8 mouse cellular contexts compared by ENCODE assay signal in genomic region chr2:155308936-155309592, GRCm38 (mm10). TPM values are rescaled to one million over a fixed set of nuclear protein-coding genes. Genes with fewer than 3 reads are reported as not detected.
DNase-seq lines count a peak whose midpoint lies in the region; ATAC-seq and TF ChIP-seq lines count a peak whose summit lies in the region.

No protein-coding gene starts in this region.

- WGBS in midbrain, embryonic 10.5 days, result 59% methylated on average over 3 of the region's 3 CpGs
- WGBS in midbrain, embryonic 16.5 days, result 28% methylated on average over 3 of the region's 3 CpGs
- WGBS in kidney, embryonic 16.5 days, result 43% methylated on average over 3 of the region's 3 CpGs
- 38% methylated on average over 3 of the region's 3 CpGs for WGBS in midbrain, postnatal 0 days

- H3K36me3 ChIP-seq in midbrain, embryonic 10.5 days, result peaks cover 41% of the 10 kb centered on the region
- peaks cover 11% of the 10 kb centered on the region; the same call in 1 of the 2 replicates for H3K36me3 ChIP-seq in midbrain, embryonic 16.5 days (ENCODE audit: control insufficient read depth, insufficient read depth, low read length)
- peaks cover 13% of the 10 kb centered on the region; the same call in 1 of the 2 replicates for H3K36me3 ChIP-seq in kidney, embryonic 16.5 days (ENCODE audit: insufficient read depth, low read length)
- peaks cover 27% of the 10 kb centered on the region for H3K36me3 ChIP-seq in midbrain, postnatal 0 days (ENCODE audit: insufficient read depth, low read length)

- TF ChIP-seq CTCF in brain, embryonic 14.5 days (IDR thresholded peaks at IDR 0.05; ENCODE audit: borderline replicate concordance, extremely low read depth, insufficient read depth, insufficient read length), result peak; percentile 43; the same call in 1 of the 2 replicates
- peak; percentile 47; the same call in 1 of the 2 replicates for TF ChIP-seq CTCF in midbrain, postnatal 0 days (IDR thresholded peaks at IDR 0.05)

- no peaks in the 10 kb centered on the region for H3K9me3 ChIP-seq in midbrain, embryonic 10.5 days (replicated peaks)
- H3K9me3 ChIP-seq in midbrain, embryonic 16.5 days (replicated peaks; ENCODE audit: control insufficient read depth, low read length, poor library complexity, severe bottlenecking), result no peaks in the 10 kb centered on the region
- H3K9me3 ChIP-seq in kidney, embryonic 16.5 days (ENCODE audit: low read length), result no peaks in the 10 kb centered on the region
- no peaks in the 10 kb centered on the region for H3K9me3 ChIP-seq in midbrain, postnatal 0 days (ENCODE audit: low read length)

- H3K4me2 ChIP-seq in midbrain, embryonic 16.5 days (ENCODE audit: low read length), result no peak overlapping the region
- H3K4me2 ChIP-seq in kidney, embryonic 16.5 days (replicated peaks; ENCODE audit: low read depth, low read length), result no peak overlapping the region
- no peak overlapping the region for H3K4me2 ChIP-seq in midbrain, postnatal 0 days (ENCODE audit: low read depth, low read length, poor library complexity, severe bottlenecking)

- H3K27me3 ChIP-seq in midbrain, embryonic 10.5 days (ENCODE audit: low read depth, poor library complexity, severe bottlenecking), result no peaks in the 10 kb centered on the region
- no peaks in the 10 kb centered on the region for H3K27me3 ChIP-seq in midbrain, embryonic 16.5 days (ENCODE audit: control insufficient read depth, insufficient read depth, low read depth, low read length)
- H3K27me3 ChIP-seq in kidney, embryonic 16.5 days (ENCODE audit: insufficient read depth, low read length), result no peaks in the 10 kb centered on the region
- H3K27me3 ChIP-seq in midbrain, postnatal 0 days (ENCODE audit: insufficient read depth, low read length), result no peaks in the 10 kb centered on the region

- TF ChIP-seq POLR2A in brain, embryonic 14.5 days (IDR thresholded peaks at IDR 0.05; ENCODE audit: borderline replicate concordance, extremely low read depth, insufficient read depth, insufficient read length, poor library complexity, severe bottlenecking), result no peak

- DNase-seq in midbrain, embryonic 10.5 days (ENCODE audit: low spot score), result peak; percentile 18
- DNase-seq in brain, embryonic 14.5 days (ENCODE audit: low read depth), result peak; percentile 51
- peak; percentile 63 for DNase-seq in gastrocnemius, postnatal 25 days
- peak; percentile 63 for DNase-seq in midbrain, postnatal 0 days (ENCODE audit: low spot score)
- no peak for DNase-seq in cerebellum, postnatal 25 days

- H3K9ac ChIP-seq in midbrain, embryonic 16.5 days (ENCODE audit: low read depth, low read length), result no peak overlapping the region
- no peak overlapping the region for H3K9ac ChIP-seq in kidney, embryonic 16.5 days (replicated peaks; ENCODE audit: low read length)
- no peak overlapping the region for H3K9ac ChIP-seq in midbrain, postnatal 0 days (replicated peaks; ENCODE audit: low read length, poor library complexity, severe bottlenecking)

- peaks cover 15% of the 10 kb centered on the region for H3K4me1 ChIP-seq in midbrain, embryonic 10.5 days
- no peaks in the 10 kb centered on the region for H3K4me1 ChIP-seq in midbrain, embryonic 16.5 days (ENCODE audit: control insufficient read depth, insufficient read depth, low read length)
- no peaks in the 10 kb centered on the region for H3K4me1 ChIP-seq in kidney, embryonic 16.5 days (ENCODE audit: insufficient read depth, low read length)
- H3K4me1 ChIP-seq in midbrain, postnatal 0 days (ENCODE audit: insufficient read depth, low read length), result no peaks in the 10 kb centered on the region

- no peak for ATAC-seq in midbrain, embryonic 16.5 days
- ATAC-seq in kidney, embryonic 16.5 days (ENCODE audit: low FRiP score, low TSS enrichment), result peak; percentile 49; the same call in 1 of the 2 replicates
- ATAC-seq in midbrain, postnatal 0 days (ENCODE audit: low FRiP score), result no peak
- no peak for ATAC-seq in monocyte, adult 5-6 weeks (replicated peaks; ENCODE audit: insufficient number of reproducible peaks, low FRiP score, low TSS enrichment, poor library complexity, severe bottlenecking)

- H3K27ac ChIP-seq in midbrain, embryonic 10.5 days (replicated peaks), result peak overlapping the region; percentile 69
- no peak overlapping the region for H3K27ac ChIP-seq in midbrain, embryonic 16.5 days (ENCODE audit: low read length)
- H3K27ac ChIP-seq in kidney, embryonic 16.5 days (ENCODE audit: low read length), result 0 out of 2 replicates have a peak overlapping the region, but pooled peaks have one; percentile 10
- no peak overlapping the region for H3K27ac ChIP-seq in midbrain, postnatal 0 days (ENCODE audit: low read depth, low read length)

- H3K4me3 ChIP-seq in midbrain, embryonic 10.5 days, result no peak overlapping the region
- H3K4me3 ChIP-seq in midbrain, embryonic 16.5 days (ENCODE audit: low read depth, low read length), result no peak overlapping the region
- H3K4me3 ChIP-seq in kidney, embryonic 16.5 days (ENCODE audit: low read length), result no peak overlapping the region
- H3K4me3 ChIP-seq in midbrain, postnatal 0 days (ENCODE audit: low read depth, low read length), result no peak overlapping the region

RNA-seq across cellular contexts. Expression of gene Map1lc3a, which starts 33.0 kb away (rescaled TPM):
- 106 and 135 TPM in 2 replicates for polyA plus RNA-seq in midbrain, embryonic 10.5 days (2016; fragmentation: Nextera tagmentation; extraction: Ambion mirVana)
- 537 and 612 TPM in 2 replicates for polyA plus RNA-seq in midbrain, embryonic 16.5 days (2015; fragmentation: Nextera tagmentation; extraction: Ambion mirVana)
- polyA plus RNA-seq in brain, embryonic 14.5 days (2012; rRNA removed), result 224 and 261 TPM in 2 replicates
- 100 to 1,000 TPM; 243 to 291 TPM for total RNA-seq in gastrocnemius, postnatal 25 days (2021)
- 156 and 165 TPM in 2 replicates for polyA plus RNA-seq in kidney, embryonic 16.5 days (2015; fragmentation: Nextera tagmentation; extraction: Ambion mirVana)
- total RNA-seq in midbrain, postnatal 0 days (2014; rRNA removed), result 560 and 573 TPM in 2 replicates
- 839 and 943 TPM in 2 replicates for polyA plus RNA-seq in midbrain, postnatal 0 days (2015; fragmentation: Nextera tagmentation; extraction: Ambion mirVana)
- 3.6 to 16.5 TPM (median 4.6 TPM) in 3 replicates for total RNA-seq in monocyte, adult 5-6 weeks (2017)

RNA-seq across cellular contexts. Expression of gene Pigu, which starts 48.2 kb away (rescaled TPM):
- 57.1 and 58.5 TPM in 2 replicates for polyA plus RNA-seq in midbrain, embryonic 10.5 days (2016; fragmentation: Nextera tagmentation; extraction: Ambion mirVana)
- 64.7 and 65.0 TPM in 2 replicates for polyA plus RNA-seq in midbrain, embryonic 16.5 days (2015; fragmentation: Nextera tagmentation; extraction: Ambion mirVana)
- polyA plus RNA-seq in brain, embryonic 14.5 days (2012; rRNA removed), result 62.0 and 71.9 TPM in 2 replicates
- total RNA-seq in gastrocnemius, postnatal 25 days (2021), result 10 to 100 TPM; 19.7 to 24.9 TPM
- 65.0 and 72.5 TPM in 2 replicates for polyA plus RNA-seq in kidney, embryonic 16.5 days (2015; fragmentation: Nextera tagmentation; extraction: Ambion mirVana)
- total RNA-seq in midbrain, postnatal 0 days (2014; rRNA removed), result 40.4 and 44.2 TPM in 2 replicates
- 54.7 and 59.6 TPM in 2 replicates for polyA plus RNA-seq in midbrain, postnatal 0 days (2015; fragmentation: Nextera tagmentation; extraction: Ambion mirVana)
- total RNA-seq in monocyte, adult 5-6 weeks (2017), result 11.6 to 23.2 TPM (median 12.3 TPM) in 3 replicates

Comparison
In these comparisons a context has a peak if more than half of its experiments do, and no peak if none do; other contexts are left out.
1. H3K27ac ChIP-seq: peak in midbrain, embryonic 10.5 days (single experiment) and kidney, embryonic 16.5 days (single experiment); none in midbrain, embryonic 16.5 days (single experiment) and midbrain, postnatal 0 days (single experiment).
2. DNase-seq: peak in midbrain, embryonic 10.5 days (single experiment), brain, embryonic 14.5 days (single experiment), gastrocnemius, postnatal 25 days (single experiment) and midbrain, postnatal 0 days (single experiment); none in cerebellum, postnatal 25 days (0 of 2).